27 mouse cellular contexts compared by ENCODE assay signal in the genomic region with DNA sequence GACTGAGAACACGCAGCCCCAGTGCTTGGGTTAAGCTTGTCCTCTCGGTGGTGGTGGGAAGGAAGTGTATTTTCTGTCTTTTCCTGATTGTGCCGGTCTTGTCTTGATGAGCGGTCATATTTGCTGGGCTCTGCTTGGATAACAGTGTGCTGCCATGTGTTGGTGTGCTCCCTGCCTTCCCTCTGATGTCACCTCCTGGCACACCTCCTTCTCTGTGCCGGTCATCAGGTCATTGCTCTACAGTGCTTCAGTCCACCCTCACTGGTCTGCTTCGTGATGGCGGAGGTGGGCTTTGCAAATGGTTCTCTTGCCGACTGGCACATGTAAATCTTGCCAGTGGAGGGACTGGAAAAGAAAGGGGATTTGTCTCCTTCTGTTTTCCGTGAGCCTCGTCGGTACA. TPM values are rescaled to one million over a fixed set of nuclear protein-coding genes. Genes with fewer than 3 reads are reported as not detected.
DNase-seq lines count a peak whose midpoint lies in the region; ATAC-seq and TF ChIP-seq lines count a peak whose summit lies in the region.
"Had no signal": no experiment of that assay in that cellular context is flagged by ENCODE, and none has a peak within 500 bp of the region (broad histone marks: within the 10 kb centered on the region; RNA-seq: fewer than 3 reads in every experiment).

No protein-coding gene starts in this region.

- H3K4me1 ChIP-seq in liver, adult 2 months (ENCODE audit: control insufficient read depth, insufficient read depth, low read length), result peaks cover 15% of the 10 kb centered on the region
- H3K4me1 ChIP-seq in megakaryocyte, embryonic 14.5 days, result peaks cover 13% of the 10 kb centered on the region
- no peaks in the 10 kb centered on the region for H3K4me1 ChIP-seq in forebrain, postnatal 0 days (ENCODE audit: insufficient read depth)
- H3K4me1 ChIP-seq: forebrain, embryonic 12.5 days had no signal

- 57% methylated on average over 11 of the region's 11 CpGs for WGBS in liver, adult 2 months
- WGBS in forebrain, postnatal 0 days, result 93% methylated on average over 11 of the region's 11 CpGs

- H3K36me3 ChIP-seq in liver, adult 2 months (ENCODE audit: control insufficient read depth, insufficient read depth, low read length), result no peaks in the 10 kb centered on the region
- no peaks in the 10 kb centered on the region for H3K36me3 ChIP-seq in megakaryocyte, embryonic 14.5 days (replicated peaks; ENCODE audit: low read length)
- H3K36me3 ChIP-seq in forebrain, postnatal 0 days (ENCODE audit: insufficient read depth), result no peaks in the 10 kb centered on the region
- H3K36me3 ChIP-seq: embryonic facial prominence, embryonic 13.5 days; embryonic facial prominence, embryonic 15.5 days; forebrain, embryonic 10.5 days; forebrain, embryonic 12.5 days; G1E had no signal

- no peaks in the 10 kb centered on the region for H3K27me3 ChIP-seq in liver, adult 2 months (ENCODE audit: control insufficient read depth, insufficient read depth, low read length)
- H3K27me3 ChIP-seq in megakaryocyte, embryonic 14.5 days (replicated peaks), result peaks cover 30% of the 10 kb centered on the region
- no peaks in the 10 kb centered on the region for H3K27me3 ChIP-seq in forebrain, postnatal 0 days (ENCODE audit: insufficient read depth, low read length)
- H3K27me3 ChIP-seq: embryonic facial prominence, embryonic 13.5 days; embryonic facial prominence, embryonic 15.5 days; Patski had no signal

- TF ChIP-seq POLR2A in liver, adult 2 months (IDR thresholded peaks at IDR 0.05; ENCODE audit: extremely low read depth, insufficient read depth, low read length), result no peak

- H3K79me2 ChIP-seq in liver, adult 2 months (ENCODE audit: control insufficient read depth, insufficient read depth, low read length), result no peaks in the 10 kb centered on the region

- H3K9me3 ChIP-seq in megakaryocyte, embryonic 14.5 days, result peaks cover 15% of the 10 kb centered on the region; the same call in 1 of the 2 replicates
- no peaks in the 10 kb centered on the region for H3K9me3 ChIP-seq in forebrain, postnatal 0 days (ENCODE audit: low read length)
- H3K9me3 ChIP-seq: embryonic facial prominence, embryonic 13.5 days; embryonic facial prominence, embryonic 15.5 days; forebrain, embryonic 10.5 days; forebrain, embryonic 12.5 days had no signal

- no peak for TF ChIP-seq CTCF in gastrocnemius, adult 2 months (IDR thresholded peaks at IDR 0.05)
- no peak for TF ChIP-seq CTCF in liver, adult 2 months (IDR thresholded peaks at IDR 0.05; ENCODE audit: low read depth, low read length)
- no peak for TF ChIP-seq CTCF in forebrain, postnatal 0 days (IDR thresholded peaks at IDR 0.05; ENCODE audit: low read depth)

- DNase-seq in gastrocnemius, adult 2 months, result no peak
- DNase-seq in gastrocnemius, postnatal 4 days (ENCODE audit: low spot score in 2 of 2), result no peak
- peak; percentile 74 for DNase-seq in liver, adult 2 months (ENCODE audit: extremely low read depth, low read depth, low spot score)
- DNase-seq in liver, result no peak
- DNase-seq in forebrain, postnatal 0 days, result no peak
- DNase-seq: B cell, adult 2 months; cerebellum, adult 11 months; cerebellum, adult 18-20 months; cerebellum, adult 8-10 months; cerebellum, adult 9-11 months; cerebellum, postnatal 14 days; cerebellum, postnatal 36 days; embryo, embryonic 11 days had no signal

- no peak overlapping the region for H3K9ac ChIP-seq in liver, adult 2 months (ENCODE audit: low read depth, low read length)
- H3K9ac ChIP-seq in forebrain, postnatal 0 days, result no peak overlapping the region
- H3K9ac ChIP-seq: embryonic facial prominence, embryonic 13.5 days; embryonic facial prominence, embryonic 15.5 days; forebrain, embryonic 12.5 days had no signal

- no peak overlapping the region for H3K4me2 ChIP-seq in forebrain, postnatal 0 days (ENCODE audit: low read depth)
- H3K4me2 ChIP-seq: embryonic facial prominence, embryonic 13.5 days; embryonic facial prominence, embryonic 15.5 days; forebrain, embryonic 12.5 days had no signal

- peak overlapping the region; percentile 16; the same call in 1 of the 2 replicates for H3K27ac ChIP-seq in gastrocnemius, adult 2 months
- H3K27ac ChIP-seq in liver, adult 2 months (replicated peaks; ENCODE audit: insufficient read depth, low read depth, low read length), result peak overlapping the region; percentile 60
- H3K27ac ChIP-seq in forebrain, postnatal 0 days (ENCODE audit: low read depth, low read length), result no peak overlapping the region
- H3K27ac ChIP-seq: embryonic facial prominence, embryonic 13.5 days; embryonic facial prominence, embryonic 15.5 days; forebrain, embryonic 10.5 days; forebrain, embryonic 12.5 days had no signal

- no peak overlapping the region for H3K4me3 ChIP-seq in gastrocnemius, adult 2 months
- no peak overlapping the region for H3K4me3 ChIP-seq in liver, adult 2 months (ENCODE audit: insufficient read depth, low read depth, low read length)
- peak overlapping the region; percentile 39 for H3K4me3 ChIP-seq in megakaryocyte, embryonic 14.5 days (replicated peaks)
- H3K4me3 ChIP-seq in forebrain, postnatal 0 days (ENCODE audit: low read depth, low read length), result no peak overlapping the region
- H3K4me3 ChIP-seq: embryonic facial prominence, embryonic 13.5 days; embryonic facial prominence, embryonic 15.5 days; erythroblast, embryonic 14.5 days; forebrain, embryonic 10.5 days; forebrain, embryonic 12.5 days had no signal

- ATAC-seq in megakaryocyte, adult 5-6 weeks (ENCODE audit: poor library complexity, severe bottlenecking), result no peak
- no peak for ATAC-seq in forebrain, postnatal 0 days
- ATAC-seq: activated CD4-positive, CD25-positive, alpha-beta regulatory T cell, adult 4 months; CD4-positive, CD25-positive, alpha-beta regulatory T cell, adult 4 months; forebrain, embryonic 14.5 days; Patski had no signal

- intact Hi-C loops in gastrocnemius, adult 2 months (cut with DNase I), result no loop called here

RNA-seq across cellular contexts. Expression of a gene that starts 57.6 kb away (rescaled TPM):
- total RNA-seq in gastrocnemius, adult 2 months (2021), result 10 to 100 TPM; 30.7 to 35.6 TPM
- 1 to 10 TPM; 5.3 to 5.6 TPM for total RNA-seq in gastrocnemius, postnatal 4 days (2021)
- 0.20 and 0.46 TPM in 2 replicates for total RNA-seq in liver, adult 2 months (2014; rRNA removed)
- polyA plus RNA-seq in liver, adult 2 months (2012; rRNA removed), result 2.2 and 2.6 TPM in 2 replicates
- 1.7 TPM in 1 of 2 replicates, not detected in the other for polyA plus RNA-seq in megakaryocyte, embryonic 14.5 days (2012; ENCODE audit: insufficient read depth, low replicate concordance)
- total RNA-seq in megakaryocyte, adult 5-6 weeks (2015), result 0.14 and 0.78 TPM in 2 replicates
- total RNA-seq in megakaryocyte, adult 5-6 weeks (2017), result 0.11 and 0.28 TPM in 2 replicates
- 21.3 and 44.2 TPM in 2 replicates for total RNA-seq in forebrain, postnatal 0 days (2014; rRNA removed)
- polyA plus RNA-seq in forebrain, postnatal 0 days (2015; fragmentation: Nextera tagmentation; extraction: Ambion mirVana), result 37.2 and 37.6 TPM in 2 replicates
- total RNA-seq: CH12.LX; common myeloid progenitor, adult 5-6 weeks; G1E had no signal
- polyA plus RNA-seq: activated CD4-positive, CD25-positive, alpha-beta regulatory T cell, adult 4 months; CD4-positive, CD25-positive, alpha-beta regulatory T cell, adult 4 months; erythroblast, embryonic 14.5 days; G1E had no signal
